Mouse (Mus musculus): ENCODE data around the gene D330020A13Rik.
"Not testable (repeated sequence)": the region's sequence is repeated elsewhere in the genome, so short reads cannot be mapped to it uniquely, and the experiment has no call there.

The D330020A13Rik gene

GRCm38 (mm10) chr6:120296589-120296988, 2.4 kb downstream of the D330020A13Rik start:
- not testable (repeated sequence) for DNase-seq (ENCODE audit: low read depth, low spot score)

- peak; percentile 11 for DNase-seq (ENCODE audit: low read depth, low spot score)
These were observed 7.0 kb downstream of the D330020A13Rik start for GRCm38 (mm10) chr6:120301137-120301536.

GRCm38 (mm10) chr6:120302755-120303316, 8.7 kb downstream of the D330020A13Rik start:
- no peak for DNase-seq (ENCODE audit: low read depth, low spot score)

- DNase-seq (ENCODE audit: low read depth, low spot score) = no peak
These were observed 12.9 kb downstream of the D330020A13Rik start for GRCm38 (mm10) chr6:120306859-120307594.

GRCm38 (mm10) chr6:120309338-120309737, 15.2 kb downstream of the D330020A13Rik start:
- no peak for DNase-seq (ENCODE audit: low read depth, low spot score)

- no peak for DNase-seq (ENCODE audit: low read depth, low spot score)
These were observed 15.6 kb downstream of the D330020A13Rik start for GRCm38 (mm10) chr6:120309787-120310186.

GRCm38 (mm10) chr6:120312443-120312842, 18.3 kb downstream of the D330020A13Rik start:
- no peak for DNase-seq (ENCODE audit: low read depth, low spot score)

- DNase-seq (ENCODE audit: low read depth, low spot score) = no peak
These were observed 24.3 kb downstream of the D330020A13Rik start for GRCm38 (mm10) chr6:120318303-120318940.

GRCm38 (mm10) chr6:120319129-120319528, 25.0 kb downstream of the D330020A13Rik start:
- no peak for DNase-seq (ENCODE audit: low read depth, low spot score)

GRCm38 (mm10) chr6:120320369-120320768, 26.2 kb downstream of the D330020A13Rik start:
- no peak for DNase-seq (ENCODE audit: low read depth, low spot score)

GRCm38 (mm10) chr6:120324295-120324927, 30.2 kb downstream of the D330020A13Rik start:
- DNase-seq (ENCODE audit: low read depth, low spot score) = peak; percentile 79

GRCm38 (mm10) chr6:120332351-120332750, 38.2 kb downstream of the D330020A13Rik start:
- no peak for DNase-seq (ENCODE audit: low read depth, low spot score)

GRCm38 (mm10) chr6:120343992-120344391, 49.8 kb downstream of the D330020A13Rik start:
- no peak for DNase-seq (ENCODE audit: low read depth, low spot score)
